Mouse (Mus musculus) cerebellum, adult 11-12 months (tissue): Measurements from ENCODE around the gene Alg1.

Source experiments
- DNase-seq: peaks from one replicate; pipeline ENCODE4 v3.0.0; 2022

The Alg1 gene

DNA sequence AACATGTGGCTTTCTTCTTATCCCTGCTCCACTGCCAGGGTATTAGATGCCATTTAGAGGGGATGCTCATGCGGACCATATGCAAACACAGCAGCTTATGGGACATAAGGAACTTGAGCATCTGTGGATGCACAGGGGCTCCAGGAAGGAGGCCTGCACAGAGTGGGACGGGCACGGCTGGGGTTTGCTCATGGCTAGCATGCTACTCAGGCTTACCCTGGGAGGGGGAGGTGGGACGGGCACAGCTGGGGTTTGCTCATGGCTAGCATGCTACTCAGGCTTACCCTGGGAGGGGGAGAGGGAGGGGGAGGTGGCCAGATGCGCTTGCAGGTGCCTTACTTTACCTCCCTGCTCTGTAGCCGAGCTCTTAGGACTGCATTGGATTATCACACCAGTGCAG lies 9.5 kb downstream of the Alg1 start:
- DNase-seq: no peak

DNA sequence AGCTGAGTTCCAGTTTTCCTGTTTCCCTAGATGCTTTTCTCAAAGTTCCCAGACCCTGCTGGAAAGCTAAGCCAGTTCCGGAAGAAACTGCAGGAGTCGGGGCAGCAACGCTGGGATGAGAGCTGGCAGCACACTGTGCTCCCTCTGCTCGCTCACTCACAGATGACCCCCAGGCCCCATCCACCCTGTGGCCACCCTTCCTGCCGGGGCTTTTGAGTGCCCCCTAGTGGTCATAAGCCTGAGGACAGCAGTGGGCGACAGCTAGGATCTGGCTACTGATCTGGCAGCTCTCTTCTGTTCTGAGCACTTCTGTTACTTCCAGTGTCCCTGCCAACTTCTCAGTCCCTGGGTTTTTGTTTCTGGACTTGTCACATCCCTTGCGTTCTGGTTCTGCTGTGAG lies 11.0 kb downstream of the Alg1 start:
- peak; percentile 38 for DNase-seq

- no peak for DNase-seq
Measured at GRCm38 (mm10) chr16:5250891-5251290, 17.5 kb downstream of the Alg1 start.

GRCm38 (mm10) chr16:5252260-5252659 lies 18.8 kb downstream of the Alg1 start:
- DNase-seq: no peak

- peak; percentile 45 for DNase-seq
Measured at GRCm38 (mm10) chr16:5254346-5255025, 21.1 kb downstream of the Alg1 start.

DNA sequence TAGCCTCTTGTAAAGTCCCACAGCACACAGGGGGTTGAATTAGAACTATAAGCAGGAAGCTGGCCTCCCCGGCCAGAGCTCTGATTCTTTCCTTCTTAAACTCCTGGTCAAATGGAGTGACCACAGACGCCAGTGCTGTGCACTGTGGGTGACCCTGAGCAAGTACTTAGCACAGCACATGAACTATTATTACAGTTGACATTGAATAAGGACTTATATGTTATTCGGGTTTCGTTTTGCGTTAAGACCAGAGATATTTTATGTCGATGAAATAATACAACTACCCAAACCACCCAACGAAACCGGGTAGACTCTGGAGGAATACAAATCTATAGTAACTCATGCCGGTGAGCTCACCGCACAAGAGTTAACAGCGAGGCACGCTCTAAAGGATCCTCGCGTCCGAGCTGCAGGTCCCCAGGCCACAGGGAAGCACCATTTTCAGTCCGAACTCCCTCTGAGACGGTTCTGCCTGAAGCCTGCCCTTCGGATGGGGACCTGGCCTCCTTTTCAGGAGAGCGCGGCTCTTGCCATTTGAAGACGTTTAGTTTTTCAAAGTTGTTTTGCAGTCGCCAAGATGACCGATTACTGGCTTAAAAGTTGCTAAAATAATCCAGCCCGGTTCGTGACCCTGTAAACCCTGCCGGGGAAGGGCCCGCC lies 21.8 kb downstream of the Alg1 start:
- DNase-seq: no peak

DNA sequence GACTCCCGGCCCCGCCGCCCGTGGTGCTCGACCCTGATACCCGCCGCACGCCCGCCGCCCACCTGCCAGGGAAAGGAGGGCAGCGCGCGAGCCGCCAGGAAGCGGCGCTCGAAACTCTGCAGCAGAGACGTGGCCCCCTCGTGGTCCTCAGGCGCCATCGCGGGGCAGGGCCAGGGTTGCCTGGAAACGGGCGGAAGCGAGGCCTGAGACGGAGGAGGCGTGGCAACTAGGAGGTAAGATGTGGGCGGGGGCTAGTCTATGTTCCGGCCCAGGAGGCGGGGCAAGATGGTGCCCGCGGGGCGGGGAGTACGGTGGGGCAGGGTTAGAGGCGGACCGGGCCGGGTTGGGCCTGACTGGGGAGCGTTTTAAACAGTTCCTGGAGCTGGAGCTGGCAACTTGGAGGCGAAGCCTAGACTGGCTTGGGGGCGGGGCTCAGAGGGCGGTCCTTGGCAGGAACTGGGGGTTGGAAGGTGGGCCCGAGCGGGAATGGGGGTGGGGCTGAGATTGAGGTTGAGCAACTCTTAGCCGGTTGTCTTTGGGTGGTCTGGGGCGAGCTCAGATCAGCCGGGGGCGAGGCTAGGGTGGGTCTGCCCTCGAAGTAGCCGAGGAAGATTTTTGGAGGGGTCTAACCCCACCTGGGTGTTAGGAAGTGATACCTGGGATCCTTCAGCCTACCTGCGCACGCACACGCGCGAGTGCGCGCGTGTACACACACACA lies 22.5 kb downstream of the Alg1 start, which contains the start of gene Eef2kmt:
TSS of gene Eef2kmt (minus strand) at position 205 of the 718 bp plus-strand sequence.
- peak; percentile 94 for DNase-seq

DNA sequence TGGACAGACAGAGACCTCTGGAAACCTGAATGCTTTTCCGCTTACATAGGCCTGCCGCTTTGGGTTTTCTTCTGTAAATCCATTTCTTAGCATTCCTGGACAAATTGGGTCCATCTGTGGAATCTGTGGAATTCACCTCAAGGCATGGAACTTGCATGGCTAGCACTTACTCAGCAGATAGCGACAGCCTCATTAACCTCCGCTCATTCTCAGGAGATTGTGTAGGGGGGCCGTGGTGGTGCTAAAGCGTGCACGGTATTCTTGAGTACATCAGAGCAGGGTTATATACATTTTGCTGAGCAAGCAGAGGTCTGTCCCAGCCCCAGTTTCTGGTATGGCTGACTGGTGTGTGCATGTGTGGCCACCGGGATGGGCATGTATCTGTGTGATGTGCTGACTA lies 29.7 kb downstream of the Alg1 start:
- DNase-seq: no peak

DNA sequence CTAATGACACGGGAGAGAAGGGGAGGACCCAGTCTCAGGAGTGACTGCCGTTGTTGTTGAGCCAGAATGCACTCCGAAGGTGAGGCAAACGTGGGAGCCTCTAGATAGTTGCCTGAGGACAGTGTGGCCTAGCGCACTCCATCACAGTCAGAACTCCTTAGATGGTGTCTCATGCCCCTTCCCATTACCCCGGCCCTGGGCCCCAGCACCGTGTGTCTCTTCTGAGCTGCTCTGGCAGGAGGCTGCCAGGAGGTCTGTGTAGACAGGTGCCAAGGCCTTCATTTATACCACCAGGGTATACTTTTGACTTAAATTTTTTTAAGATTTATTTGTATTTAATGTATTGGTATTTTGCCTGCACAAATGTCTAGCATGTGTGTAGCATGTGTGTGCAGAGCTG lies 30.5 kb downstream of the Alg1 start:
- DNase-seq: no peak

DNA sequence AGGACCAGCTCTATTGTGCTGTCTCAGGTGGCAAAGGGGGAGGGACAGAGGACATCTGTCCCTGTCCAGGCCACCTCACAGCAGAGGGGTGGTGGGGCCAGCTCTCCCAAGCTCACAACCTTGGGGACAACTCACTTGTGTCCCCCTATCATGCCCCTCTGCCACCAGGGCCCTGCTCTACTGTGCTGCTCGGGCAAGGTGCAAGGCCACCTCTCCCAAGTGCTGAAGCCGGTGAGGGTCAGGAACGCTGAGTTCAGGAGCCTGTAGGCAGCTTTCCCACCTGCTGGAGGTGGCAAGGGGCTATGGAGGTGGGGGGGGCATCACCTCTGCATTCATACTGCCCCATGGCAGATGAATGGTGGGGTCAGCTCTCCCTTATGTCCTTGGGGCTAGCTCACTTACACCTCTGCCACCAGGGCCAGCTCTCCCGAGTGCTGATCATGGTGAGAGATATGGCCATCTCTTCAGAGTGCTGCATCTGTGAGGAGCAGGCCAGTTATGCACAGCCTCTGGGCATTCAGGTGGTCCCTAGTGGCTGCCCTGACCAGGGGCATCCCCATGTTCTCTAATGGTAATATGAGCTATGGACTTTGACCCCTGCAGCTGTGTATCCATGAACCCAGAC lies 38.1 kb downstream of the Alg1 start:
- DNase-seq: no peak

- DNase-seq: no peak
Measured at GRCm38 (mm10) chr16:5272371-5272770, 39.0 kb downstream of the Alg1 start.

DNA sequence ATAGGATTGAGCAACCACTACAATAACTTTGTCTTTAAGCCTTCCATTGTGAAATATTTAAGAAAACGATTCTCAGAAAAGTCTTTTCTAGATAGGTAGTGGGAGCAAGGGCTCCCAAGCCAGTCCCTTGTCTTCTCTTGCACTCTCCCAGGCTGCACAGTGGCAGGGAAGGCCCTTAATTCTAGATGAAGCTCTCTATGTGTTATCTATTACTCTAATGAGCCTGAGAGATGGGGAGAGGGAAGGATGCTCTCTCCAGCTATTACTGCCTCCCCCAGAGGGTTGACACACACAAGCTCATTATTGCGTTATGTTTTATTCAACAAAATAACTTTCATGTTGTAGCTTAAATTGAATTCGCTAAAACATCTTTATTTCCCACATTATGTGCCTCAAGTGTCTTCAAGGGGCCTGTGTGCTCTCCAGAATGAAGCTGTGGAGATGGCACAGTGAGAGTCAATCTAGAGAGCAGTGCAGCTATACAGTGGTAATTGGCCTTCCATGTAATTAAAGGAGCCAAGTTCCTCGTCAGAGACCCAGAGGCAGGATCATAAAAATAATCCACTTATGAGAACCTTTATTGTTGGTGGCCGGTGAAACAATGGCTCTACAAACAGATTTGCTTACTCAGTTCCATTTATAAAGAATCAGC lies 46.3 kb downstream of the Alg1 start:
- no peak for DNase-seq

DNA sequence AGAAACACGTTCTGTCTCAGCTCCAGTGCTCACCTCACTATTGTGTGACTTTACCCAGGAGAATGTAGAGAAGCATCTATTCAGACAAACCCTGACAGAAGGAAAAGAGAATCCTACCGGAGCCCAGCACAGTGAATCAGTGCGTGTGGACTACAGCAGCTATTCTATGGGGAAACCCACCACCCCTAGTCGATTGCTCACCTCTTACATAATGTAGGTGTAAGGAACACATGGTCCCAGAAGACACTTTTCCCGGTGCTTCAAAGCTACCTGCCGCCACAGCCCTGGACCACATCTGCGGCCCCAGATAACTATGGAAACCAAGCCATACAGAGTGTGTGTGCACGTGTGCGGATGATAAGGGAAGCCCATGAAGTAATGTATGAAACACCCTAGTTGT lies 49.3 kb downstream of the Alg1 start:
- no peak for DNase-seq

- DNase-seq: no peak
Measured at GRCm38 (mm10) chr16:5285376-5285775, 52.0 kb downstream of the Alg1 start.
